Mouse (Mus musculus) heart, adult 2 months (tissue): ENCODE measurements around the gene Col4a2.

Source experiments
- CTCF ChIP-seq: fragments of 200-600 bp; IDR thresholded peaks from 2 replicates; pipeline ENCODE4 v1.8.1; 2022; ENCODE audit warnings: antibody characterized with exemption, mild to moderate bottlenecking, moderate library complexity
- POLR2A ChIP-seq: fragments of 200-500 bp; IDR thresholded peaks from 2 replicates; pipeline ENCODE4 v1.6.1; 2011; ENCODE audit warnings: mild to moderate bottlenecking, low read depth, low read length, control low read depth; ENCODE audit not compliant: insufficient read depth

DNA sequence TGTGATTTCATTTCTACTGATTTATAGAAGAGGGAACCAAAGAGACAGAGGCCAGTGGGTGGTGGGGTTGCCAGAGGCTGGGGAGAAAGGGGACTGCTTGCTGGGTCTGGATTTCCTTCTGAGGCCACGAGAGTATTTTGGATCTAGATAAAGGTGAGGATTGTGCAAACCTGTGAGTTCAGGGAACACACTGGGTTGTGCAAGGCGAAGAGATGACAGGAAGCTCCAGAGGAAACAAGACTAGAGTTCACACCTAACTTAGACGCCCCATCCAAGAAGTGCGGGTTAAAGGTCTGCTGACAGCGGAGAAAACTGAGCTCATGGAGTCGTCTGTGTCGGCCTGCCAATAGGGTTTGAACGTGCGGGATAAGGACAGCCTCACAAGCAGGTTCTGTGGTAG, 84.5 kb downstream of the Col4a2 start:
- TF ChIP-seq CTCF: no peak
- no peak for TF ChIP-seq POLR2A
